In genomic region chr8:70351035-70351999, GRCm38 (mm10) we compare ENCODE assay signal across 8 mouse cellular contexts. TPM values are rescaled to one million over a fixed set of nuclear protein-coding genes. Genes with fewer than 3 reads are reported as not detected.
A peak's percentile ranks its signal among the peaks of the same experiment; 100 is the strongest.
DNase-seq lines count a peak whose midpoint lies in the region; ATAC-seq and TF ChIP-seq lines count a peak whose summit lies in the region.

No protein-coding gene starts in this region.

- H3K9me3 ChIP-seq in kidney, postnatal 0 days (replicated peaks; ENCODE audit: low read length) = no peaks in the 10 kb centered on the region
- H3K9me3 ChIP-seq in erythroblast, embryonic 14.5 days (ENCODE audit: control insufficient read depth, low read length) = no peaks in the 10 kb centered on the region
- no peaks in the 10 kb centered on the region for H3K9me3 ChIP-seq in limb, embryonic 14.5 days (ENCODE audit: control insufficient read depth, low read length)

- peaks cover 21% of the 10 kb centered on the region for H3K4me1 ChIP-seq in kidney, postnatal 0 days (replicated peaks; ENCODE audit: insufficient read depth, low read length)
- peaks cover 86% of the 10 kb centered on the region for H3K4me1 ChIP-seq in erythroblast, embryonic 14.5 days (ENCODE audit: control insufficient read depth)
- H3K4me1 ChIP-seq in limb, embryonic 14.5 days (ENCODE audit: control insufficient read depth, insufficient read depth, low read length) = peaks cover 28% of the 10 kb centered on the region
- peaks cover 52% of the 10 kb centered on the region for H3K4me1 ChIP-seq in small intestine, adult 2 months (ENCODE audit: control insufficient read depth, insufficient read depth, insufficient read length, low read length)

- ATAC-seq in kidney, postnatal 0 days (replicated peaks; ENCODE audit: low FRiP score, low read depth) = no peak
- no peak for ATAC-seq in limb, embryonic 14.5 days (ENCODE audit: low FRiP score, low read depth)
- ATAC-seq in frontal cortex, adult (ENCODE audit: low TSS enrichment) = no peak
- no peak for ATAC-seq in megakaryocyte-erythroid progenitor cell, adult 5-6 weeks (replicated peaks; ENCODE audit: low FRiP score, low TSS enrichment, poor library complexity, severe bottlenecking)

- H3K27ac ChIP-seq in kidney, postnatal 0 days = no peak overlapping the region
- no peak overlapping the region for H3K27ac ChIP-seq in limb, embryonic 14.5 days (replicated peaks; ENCODE audit: low read depth, low read length)
- H3K27ac ChIP-seq in small intestine, adult 2 months (ENCODE audit: insufficient read depth, low read depth, low read length) = peak overlapping the region; percentile 26; the same call in 1 of the 2 replicates

- 44% methylated on average over 15 of the region's 15 CpGs for WGBS in kidney, postnatal 0 days
- 39% methylated on average over 15 of the region's 15 CpGs for WGBS in limb, embryonic 14.5 days
- 9% methylated on average over 15 of the region's 15 CpGs for WGBS in small intestine, adult 2 months

- DNase-seq in kidney, postnatal 0 days (ENCODE audit: low spot score) = no peak
- no peak for DNase-seq in kidney, postnatal 25 days
- peak; percentile 70 for DNase-seq in Muller cell, postnatal 12 days (ENCODE audit: inconsistent ontology term)
- no peak for DNase-seq in limb, embryonic 14.5 days (ENCODE audit: low spot score)

- no peaks in the 10 kb centered on the region for H3K27me3 ChIP-seq in kidney, postnatal 0 days (ENCODE audit: insufficient read depth, low read length)
- no peaks in the 10 kb centered on the region for H3K27me3 ChIP-seq in erythroblast, embryonic 14.5 days (ENCODE audit: control insufficient read depth)
- no peaks in the 10 kb centered on the region for H3K27me3 ChIP-seq in limb, embryonic 14.5 days (ENCODE audit: control insufficient read depth, insufficient read depth, low read length)
- no peaks in the 10 kb centered on the region for H3K27me3 ChIP-seq in small intestine, adult 2 months (ENCODE audit: control insufficient read depth, insufficient read depth, low read length)

- peak overlapping the region; percentile 92 for H3K4me3 ChIP-seq in kidney, postnatal 0 days (replicated peaks; ENCODE audit: low read depth, low read length)
- H3K4me3 ChIP-seq in erythroblast, embryonic 14.5 days (replicated peaks) = peak overlapping the region; percentile 89
- H3K4me3 ChIP-seq in limb, embryonic 14.5 days (replicated peaks; ENCODE audit: low read length) = peak overlapping the region; percentile 99
- H3K4me3 ChIP-seq in small intestine, adult 2 months (ENCODE audit: low read depth, low read length) = peak overlapping the region; percentile 89

- peak overlapping the region; percentile 80 for H3K4me2 ChIP-seq in kidney, postnatal 0 days (ENCODE audit: low read length)
- peak overlapping the region; percentile 95 for H3K4me2 ChIP-seq in limb, embryonic 14.5 days (replicated peaks; ENCODE audit: low read depth, low read length, severe bottlenecking)

- no peak for TF ChIP-seq POLR2A in limb, embryonic 14.5 days (IDR thresholded peaks at IDR 0.05; ENCODE audit: borderline replicate concordance, extremely low read depth, insufficient read depth, insufficient read length)
- TF ChIP-seq POLR2A in small intestine, adult 2 months (IDR thresholded peaks at IDR 0.05; ENCODE audit: low read depth, low read length) = no peak

- TF ChIP-seq CTCF in kidney, postnatal 0 days (IDR thresholded peaks at IDR 0.05; ENCODE audit: low read depth) = no peak
- TF ChIP-seq CTCF in small intestine, adult 2 months (IDR thresholded peaks at IDR 0.05; ENCODE audit: extremely low read depth, insufficient read length, insufficient replicate concordance, low read depth, low read length) = no peak

- peaks cover 6% of the 10 kb centered on the region; the same call in 1 of the 2 replicates for H3K36me3 ChIP-seq in kidney, postnatal 0 days (ENCODE audit: insufficient read depth, low read length)
- peaks cover 59% of the 10 kb centered on the region for H3K36me3 ChIP-seq in erythroblast, embryonic 14.5 days (ENCODE audit: control insufficient read depth)
- H3K36me3 ChIP-seq in limb, embryonic 14.5 days (ENCODE audit: control insufficient read depth, insufficient read depth, low read length) = peaks cover 34% of the 10 kb centered on the region
- peaks cover 6% of the 10 kb centered on the region; the same call in 1 of the 2 replicates for H3K36me3 ChIP-seq in small intestine, adult 2 months (ENCODE audit: control insufficient read depth, insufficient read depth, low read length)

- peak overlapping the region; percentile 97 for H3K9ac ChIP-seq in kidney, postnatal 0 days (ENCODE audit: low read depth, low read length)
- H3K9ac ChIP-seq in limb, embryonic 14.5 days (ENCODE audit: low read depth, low read length, severe bottlenecking) = peak overlapping the region; percentile 93

RNA-seq across cellular contexts. Expression of gene Upf1, which starts 1.8 kb away (rescaled TPM):
- polyA plus RNA-seq in kidney, postnatal 0 days (2015; fragmentation: Nextera tagmentation; extraction: Ambion mirVana) = 11.6 and 12.5 TPM in 2 replicates
- 18.7 and 18.9 TPM in 2 replicates for polyA plus RNA-seq in erythroblast, embryonic 14.5 days (2012)
- 39.0 and 47.6 TPM in 2 replicates for polyA plus RNA-seq in limb, embryonic 14.5 days (2012; rRNA removed)
- 22.3 and 25.5 TPM in 2 replicates for polyA plus RNA-seq in limb, embryonic 14.5 days (2014; fragmentation: Nextera tagmentation; extraction: Ambion mirVana)
- 29.1 and 43.8 TPM in 2 replicates for polyA plus RNA-seq in small intestine, adult 2 months (2012; rRNA removed)
- total RNA-seq in megakaryocyte-erythroid progenitor cell, adult 5-6 weeks (2014; fragmentation: Nextera tagmentation) = 44.1 and 46.9 TPM in 2 replicates
- 26.7 and 46.7 TPM in 2 replicates for total RNA-seq in megakaryocyte-erythroid progenitor cell, adult 5-6 weeks (2017)

RNA-seq across cellular contexts. Expression of gene Gdf1, which starts 21.7 kb away (rescaled TPM):
- polyA plus RNA-seq in kidney, postnatal 0 days (2015; fragmentation: Nextera tagmentation; extraction: Ambion mirVana) = 3.8 and 4.0 TPM in 2 replicates
- 0.10 and 0.13 TPM in 2 replicates for polyA plus RNA-seq in erythroblast, embryonic 14.5 days (2012)
- 5.4 and 5.7 TPM in 2 replicates for polyA plus RNA-seq in limb, embryonic 14.5 days (2012; rRNA removed)
- polyA plus RNA-seq in limb, embryonic 14.5 days (2014; fragmentation: Nextera tagmentation; extraction: Ambion mirVana) = 1.2 TPM in 2 replicates
- polyA plus RNA-seq in small intestine, adult 2 months (2012; rRNA removed) = 1.1 and 1.6 TPM in 2 replicates
- not detected in 2 replicates for total RNA-seq in megakaryocyte-erythroid progenitor cell, adult 5-6 weeks (2014; fragmentation: Nextera tagmentation)
- not detected in 2 replicates for total RNA-seq in megakaryocyte-erythroid progenitor cell, adult 5-6 weeks (2017)

RNA-seq across cellular contexts. Expression of gene Comp, which starts 22.0 kb away (rescaled TPM):
- polyA plus RNA-seq in kidney, postnatal 0 days (2015; fragmentation: Nextera tagmentation; extraction: Ambion mirVana) = 0.24 and 0.28 TPM in 2 replicates
- polyA plus RNA-seq in erythroblast, embryonic 14.5 days (2012) = not detected in 2 replicates
- 136 and 173 TPM in 2 replicates for polyA plus RNA-seq in limb, embryonic 14.5 days (2012; rRNA removed)
- polyA plus RNA-seq in limb, embryonic 14.5 days (2014; fragmentation: Nextera tagmentation; extraction: Ambion mirVana) = 36.7 and 46.3 TPM in 2 replicates
- 0.13 and 1.2 TPM in 2 replicates for polyA plus RNA-seq in small intestine, adult 2 months (2012; rRNA removed)
- total RNA-seq in megakaryocyte-erythroid progenitor cell, adult 5-6 weeks (2014; fragmentation: Nextera tagmentation) = 0.15 and 1.2 TPM in 2 replicates
- total RNA-seq in megakaryocyte-erythroid progenitor cell, adult 5-6 weeks (2017) = 2.3 TPM in 1 of 2 replicates, not detected in the other

RNA-seq across cellular contexts. Expression of gene Cers1, which starts 35.7 kb away (rescaled TPM):
- polyA plus RNA-seq in kidney, postnatal 0 days (2015; fragmentation: Nextera tagmentation; extraction: Ambion mirVana) = 1.9 and 2.1 TPM in 2 replicates
- polyA plus RNA-seq in erythroblast, embryonic 14.5 days (2012) = 0.06 TPM in 1 of 2 replicates, not detected in the other
- 12.4 and 22.0 TPM in 2 replicates for polyA plus RNA-seq in limb, embryonic 14.5 days (2012; rRNA removed)
- 12.0 and 12.9 TPM in 2 replicates for polyA plus RNA-seq in limb, embryonic 14.5 days (2014; fragmentation: Nextera tagmentation; extraction: Ambion mirVana)
- polyA plus RNA-seq in small intestine, adult 2 months (2012; rRNA removed) = 0.27 and 0.89 TPM in 2 replicates
- total RNA-seq in megakaryocyte-erythroid progenitor cell, adult 5-6 weeks (2014; fragmentation: Nextera tagmentation) = not detected in 2 replicates
- total RNA-seq in megakaryocyte-erythroid progenitor cell, adult 5-6 weeks (2017) = not detected in 2 replicates

RNA-seq across cellular contexts. Expression of gene Cope, which starts 49.0 kb away (rescaled TPM):
- 309 and 334 TPM in 2 replicates for polyA plus RNA-seq in kidney, postnatal 0 days (2015; fragmentation: Nextera tagmentation; extraction: Ambion mirVana)
- 32.6 and 34.2 TPM in 2 replicates for polyA plus RNA-seq in erythroblast, embryonic 14.5 days (2012)
- 379 and 443 TPM in 2 replicates for polyA plus RNA-seq in limb, embryonic 14.5 days (2012; rRNA removed)
- polyA plus RNA-seq in limb, embryonic 14.5 days (2014; fragmentation: Nextera tagmentation; extraction: Ambion mirVana) = 340 and 371 TPM in 2 replicates
- polyA plus RNA-seq in small intestine, adult 2 months (2012; rRNA removed) = 466 and 753 TPM in 2 replicates
- 127 and 153 TPM in 2 replicates for total RNA-seq in megakaryocyte-erythroid progenitor cell, adult 5-6 weeks (2014; fragmentation: Nextera tagmentation)
- 56.3 and 64.1 TPM in 2 replicates for total RNA-seq in megakaryocyte-erythroid progenitor cell, adult 5-6 weeks (2017)

Comparison
In these comparisons a context has a peak if more than half of its experiments do, and no peak if none do; other contexts are left out.
1. RNA of gene Comp, which starts 22.0 kb away (polyA plus RNA-seq): 36.7 to 173 TPM in limb, embryonic 14.5 days; 0.13 to 1.2 TPM in small intestine, adult 2 months, 0.24 to 0.28 TPM in kidney, postnatal 0 days and not detected in erythroblast, embryonic 14.5 days; every median in the first group is over 10 times any median in the second.
2. Peak in every context shown above with its lines, with median percentiles within 50 percentile points of each other: H3K4me3 ChIP-seq.